Mouse (Mus musculus) ES-CJ7 (cell line): ENCODE data around the gene Ryk.

Source experiments
- DNase-seq: peaks from one replicate; pipeline ENCODE4 v3.0.0; 2011; ENCODE audit warnings: low read depth, low spot score

The Ryk gene

GRCm38 (mm10) chr9:102948706-102949105 lies 114.0 kb downstream of the Ryk start:
- peak; percentile 74 for DNase-seq

- no peak for DNase-seq
Measured at GRCm38 (mm10) chr9:102951091-102951994, 116.6 kb downstream of the Ryk start.

GRCm38 (mm10) chr9:102955866-102956265 lies 121.1 kb downstream of the Ryk start:
- no peak for DNase-seq
